Mouse (Mus musculus) forebrain, embryonic 12.5 days (tissue): ENCODE data around the gene Dnm3. TPM values are rescaled to one million over a fixed set of nuclear protein-coding genes. Genes with fewer than 3 reads are reported as not detected.

Experiments
- ATAC-seq: fragments of 200-750 bp; cut with Nextera tagmentation; 2 replicates; pipeline ENCODE4 v1.8.0; 2017; ENCODE audit warnings: moderate TSS enrichment; ENCODE audit not compliant: low FRiP score
- H3K27ac ChIP-seq: fragments of 300-500 bp; sonication (generic); 2 replicates; pipeline ENCODE4 v1.5.1; 2016; ENCODE audit warnings: mild to moderate bottlenecking
- H3K27me3 ChIP-seq: fragments of 300-500 bp; sonication (generic); 2 replicates; pipeline ENCODE4 v1.6.1; 2016; ENCODE audit warnings: mild to moderate bottlenecking
- H3K36me3 ChIP-seq: fragments of 300-500 bp; sonication (generic); replicated peaks from 2 replicates; pipeline ENCODE4 v1.6.1; 2016; ENCODE audit warnings: mild to moderate bottlenecking
- H3K4me1 ChIP-seq: fragments of 300-500 bp; sonication (generic); 2 replicates; pipeline ENCODE4 v1.6.1; 2016
- H3K4me2 ChIP-seq: fragments of 300-500 bp; sonication (generic); 2 replicates; pipeline ENCODE4 v1.6.1; 2016; ENCODE audit warnings: mild to moderate bottlenecking, moderate library complexity
- H3K4me3 ChIP-seq: fragments of 300-500 bp; sonication (generic); replicated peaks from 2 replicates; pipeline ENCODE4 v1.5.1; 2016; ENCODE audit warnings: mild to moderate bottlenecking
- H3K9ac ChIP-seq: fragments of 300-500 bp; sonication (generic); 2 replicates; pipeline ENCODE4 v1.6.1; 2016; ENCODE audit warnings: mild to moderate bottlenecking
- H3K9me3 ChIP-seq: fragments of 300-500 bp; sonication (generic); 2 replicates; pipeline ENCODE4 v1.6.1; 2016
- WGBS: fragments of 180-500 bp; shearing (Covaris S2); methylation state at CpG from one replicate; pipeline ENCODE4 v1.1.7; 2016; 5-methylcytosine and 5-hydroxymethylcytosine counted together
- polyA plus RNA-seq: library from polyadenylated mRNA; unstranded; fragments of >200 nt; fragmentation: Nextera tagmentation; extraction: Ambion mirVana; gene quantifications from 2 replicates; pipeline ENCODE4 v1.2.1, GENCODE M21; 2016

Dnm3 gene
- polyA plus RNA-seq, 1 experiment from 2014 or later: 12.1 TPM

DNA sequence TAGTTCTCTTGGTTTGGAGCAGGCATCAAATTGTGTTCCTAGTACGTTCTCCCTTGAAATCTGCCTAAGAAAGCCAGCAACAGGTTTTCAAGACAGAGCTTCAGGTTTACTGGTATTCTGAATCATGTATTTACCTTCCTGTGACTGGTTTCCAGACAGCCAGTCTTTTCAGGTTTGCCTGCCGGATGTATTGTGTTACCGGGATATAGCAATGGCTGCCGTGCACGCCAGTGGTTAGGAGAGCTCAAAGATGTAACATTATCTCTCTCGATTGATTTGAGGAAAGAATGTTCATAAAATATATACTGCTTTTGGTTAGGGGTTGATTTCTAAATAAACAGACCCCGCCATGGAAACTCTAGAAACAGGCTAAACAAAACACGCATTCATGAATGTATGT lies 264.8 kb downstream of the Dnm3 start:
- 0 out of 2 replicates have a peak, but pooled peaks cover 7% of the 10 kb centered on the region for H3K27me3 ChIP-seq
- H3K4me2 ChIP-seq: no peak overlapping the region
- H3K9me3 ChIP-seq: no peaks in the 10 kb centered on the region
- no peak for ATAC-seq
- H3K36me3 ChIP-seq: no peaks in the 10 kb centered on the region
- H3K9ac ChIP-seq: no peak overlapping the region
- H3K4me1 ChIP-seq: peaks cover 20% of the 10 kb centered on the region
- H3K27ac ChIP-seq: no peak overlapping the region
- WGBS: 78% methylated on average over 8 of the region's 8 CpGs
- H3K4me3 ChIP-seq: no peak overlapping the region

DNA sequence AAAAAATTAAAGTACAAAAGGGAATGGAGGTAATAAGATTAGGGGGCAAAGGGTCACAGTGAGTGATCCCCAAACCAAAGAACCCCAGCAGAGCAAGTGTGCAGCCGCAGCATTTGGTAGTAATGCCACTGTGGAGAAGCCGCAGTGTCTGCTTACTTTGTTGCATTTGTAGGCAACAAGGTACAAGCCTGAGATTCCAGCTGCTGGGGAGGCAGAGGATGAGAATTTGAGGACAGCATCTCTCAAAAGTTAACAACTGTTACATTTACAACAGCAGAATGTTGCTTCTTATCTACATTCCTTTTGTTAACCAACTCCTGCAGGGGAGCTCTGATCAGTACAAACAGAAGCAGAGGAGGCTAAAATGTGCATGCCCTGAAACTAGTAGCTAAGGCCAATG lies 267.3 kb downstream of the Dnm3 start:
- no peak for ATAC-seq
- 15% methylated on average over 2 of the region's 2 CpGs for WGBS
- Histone ChIP-seq H3K4me2 (no peak overlapping the region), H3K27ac (no peak overlapping the region), H3K4me3 (no peak overlapping the region), H3K36me3 (no peaks in the 10 kb centered on the region), H3K27me3 (0 out of 2 replicates have a peak, but pooled peaks cover 4% of the 10 kb centered on the region), H3K9me3 (no peaks in the 10 kb centered on the region), H3K4me1 (peaks cover 17% of the 10 kb centered on the region), H3K9ac (no peak overlapping the region)

DNA sequence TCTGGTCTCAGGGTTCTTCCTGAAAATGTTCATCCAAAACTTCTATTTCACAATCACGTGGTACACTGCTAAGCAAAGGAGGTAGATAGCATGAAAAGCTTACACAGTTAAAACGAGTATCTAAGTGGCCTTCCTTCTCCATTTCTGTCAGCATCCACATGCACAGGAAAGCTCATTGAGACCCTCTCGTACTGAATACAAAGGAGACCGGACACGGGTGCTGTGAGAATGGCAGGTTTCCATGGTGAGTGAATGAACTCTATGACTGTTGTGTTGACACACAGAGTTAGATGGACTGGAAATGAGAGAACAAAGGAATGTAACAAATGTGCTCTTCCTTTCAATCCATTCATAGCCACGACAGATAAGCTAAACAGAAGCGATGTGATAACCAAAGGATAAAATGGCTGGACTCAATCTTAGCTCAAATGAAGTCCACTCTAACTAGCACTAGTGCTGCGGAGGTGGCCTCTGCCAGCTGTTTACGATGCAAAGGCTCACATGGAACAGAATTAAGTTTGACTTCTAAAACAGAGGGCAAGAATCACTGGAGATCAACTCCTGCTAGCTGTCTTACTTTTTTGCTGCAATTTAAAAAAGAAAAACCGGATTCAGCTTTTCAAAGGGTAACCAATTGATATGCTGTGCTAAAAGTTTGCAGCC lies 268.2 kb downstream of the Dnm3 start:
- no peak overlapping the region for H3K9ac ChIP-seq
- H3K9me3 ChIP-seq: no peaks in the 10 kb centered on the region
- H3K4me3 ChIP-seq: no peak overlapping the region
- 14% methylated on average over 10 of the region's 10 CpGs for WGBS
- H3K36me3 ChIP-seq: no peaks in the 10 kb centered on the region
- no peak overlapping the region for H3K27ac ChIP-seq
- peak; percentile 69 for ATAC-seq
- H3K4me2 ChIP-seq: peak overlapping the region; percentile 19
- H3K4me1 ChIP-seq: peaks cover 17% of the 10 kb centered on the region
- 0 out of 2 replicates have a peak, but pooled peaks cover 4% of the 10 kb centered on the region for H3K27me3 ChIP-seq

DNA sequence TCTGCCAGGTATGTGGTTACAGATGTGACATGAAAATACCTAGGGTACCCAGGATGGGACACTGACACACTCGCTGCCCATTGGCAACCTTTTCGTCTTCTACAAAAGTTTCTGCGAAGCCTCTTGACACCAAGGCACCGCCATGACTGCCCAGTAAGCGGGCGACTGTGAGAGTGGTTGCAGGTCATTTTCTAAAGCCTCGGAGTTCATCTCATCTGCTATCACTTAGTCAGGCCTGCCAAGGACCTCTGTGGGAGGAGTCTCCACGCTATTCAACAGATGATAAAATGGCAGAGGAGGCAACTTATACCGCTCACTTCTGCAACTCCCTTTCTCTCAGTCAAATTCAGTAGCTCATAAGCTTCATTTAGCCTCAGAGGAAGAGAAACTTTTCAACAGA lies 268.8 kb downstream of the Dnm3 start:
- Histone ChIP-seq H3K27ac (no peak overlapping the region), H3K4me2 (no peak overlapping the region), H3K4me3 (no peak overlapping the region), H3K36me3 (no peaks in the 10 kb centered on the region), H3K4me1 (peaks cover 17% of the 10 kb centered on the region), H3K9ac (no peak overlapping the region), H3K9me3 (no peaks in the 10 kb centered on the region), H3K27me3 (0 out of 2 replicates have a peak, but pooled peaks cover 4% of the 10 kb centered on the region)
- no peak for ATAC-seq
- WGBS: 75% methylated on average over 9 of the region's 9 CpGs

DNA sequence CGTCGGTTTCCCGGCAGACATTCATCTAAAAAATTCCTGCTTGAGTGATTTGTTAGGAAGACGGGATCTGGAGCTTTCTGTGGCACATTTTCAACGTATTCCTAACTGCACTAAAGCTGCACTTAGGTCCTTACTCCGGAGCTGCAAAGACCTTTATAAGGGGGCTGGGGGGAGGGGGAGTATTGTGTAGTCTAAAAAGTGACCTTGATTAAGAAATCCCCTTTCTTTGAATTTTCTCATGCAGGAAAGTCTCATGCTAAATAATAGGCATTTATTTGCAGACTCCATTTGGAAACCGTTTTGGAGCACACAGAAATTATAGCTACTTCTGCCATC lies 270.2 kb downstream of the Dnm3 start:
- Histone ChIP-seq H3K9me3 (no peaks in the 10 kb centered on the region), H3K4me2 (no peak overlapping the region), H3K4me1 (peaks cover 22% of the 10 kb centered on the region), H3K27me3 (0 out of 2 replicates have a peak, but pooled peaks cover 4% of the 10 kb centered on the region), H3K9ac (no peak overlapping the region), H3K36me3 (no peaks in the 10 kb centered on the region), H3K27ac (no peak overlapping the region), H3K4me3 (no peak overlapping the region)
- ATAC-seq: no peak
- WGBS: 31% methylated on average over 7 of the region's 7 CpGs

- Histone ChIP-seq H3K9me3 (no peaks in the 10 kb centered on the region), H3K4me3 (no peak overlapping the region), H3K4me2 (no peak overlapping the region), H3K27ac (no peak overlapping the region), H3K9ac (no peak overlapping the region), H3K36me3 (no peaks in the 10 kb centered on the region), H3K4me1 (peaks cover 24% of the 10 kb centered on the region), H3K27me3 (no peaks in the 10 kb centered on the region)
- WGBS: 67% methylated on average over 12 of the region's 12 CpGs
- ATAC-seq: no peak
These were observed 270.7 kb downstream of the Dnm3 start for GRCm38 (mm10) chr1:162206998-162207707.

- H3K4me1 ChIP-seq: peaks cover 7% of the 10 kb centered on the region; the same call in 1 of the 2 replicates
- WGBS: 66% methylated on average over 12 of the region's 12 CpGs
- H3K4me3 ChIP-seq: no peak overlapping the region
- H3K36me3 ChIP-seq: no peaks in the 10 kb centered on the region
- ATAC-seq: no peak
- H3K27me3 ChIP-seq: no peaks in the 10 kb centered on the region
- H3K9ac ChIP-seq: no peak overlapping the region
- H3K4me2 ChIP-seq: no peak overlapping the region
- no peaks in the 10 kb centered on the region for H3K9me3 ChIP-seq
- H3K27ac ChIP-seq: no peak overlapping the region
These were observed 275.1 kb downstream of the Dnm3 start for GRCm38 (mm10) chr1:162202465-162203348.

DNA sequence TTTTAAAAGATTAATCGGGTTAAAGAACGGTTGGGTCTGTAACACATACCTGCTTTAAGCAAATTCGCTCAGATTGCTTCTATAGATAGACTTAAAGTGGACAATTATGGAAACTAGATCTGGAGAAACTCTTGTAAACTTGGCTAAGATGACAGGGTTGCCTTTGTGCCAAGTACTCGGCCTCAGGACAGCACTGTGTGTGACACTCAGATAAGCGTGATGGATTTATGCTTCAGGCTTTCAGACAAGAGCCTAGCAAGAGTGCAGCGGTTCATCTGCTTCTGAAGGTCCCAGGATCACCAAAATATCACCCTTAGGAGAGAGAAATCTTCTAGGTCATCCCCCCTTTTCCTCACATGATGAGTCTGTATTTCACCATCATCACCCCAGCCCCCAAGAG lies 277.4 kb downstream of the Dnm3 start:
- H3K9me3 ChIP-seq: no peaks in the 10 kb centered on the region
- H3K4me3 ChIP-seq: no peak overlapping the region
- ATAC-seq: no peak
- H3K9ac ChIP-seq: no peak overlapping the region
- WGBS: 91% methylated on average over 6 of the region's 6 CpGs
- H3K4me2 ChIP-seq: no peak overlapping the region
- H3K27ac ChIP-seq: no peak overlapping the region
- no peaks in the 10 kb centered on the region for H3K36me3 ChIP-seq
- peaks cover 18% of the 10 kb centered on the region for H3K4me1 ChIP-seq
- no peaks in the 10 kb centered on the region for H3K27me3 ChIP-seq

DNA sequence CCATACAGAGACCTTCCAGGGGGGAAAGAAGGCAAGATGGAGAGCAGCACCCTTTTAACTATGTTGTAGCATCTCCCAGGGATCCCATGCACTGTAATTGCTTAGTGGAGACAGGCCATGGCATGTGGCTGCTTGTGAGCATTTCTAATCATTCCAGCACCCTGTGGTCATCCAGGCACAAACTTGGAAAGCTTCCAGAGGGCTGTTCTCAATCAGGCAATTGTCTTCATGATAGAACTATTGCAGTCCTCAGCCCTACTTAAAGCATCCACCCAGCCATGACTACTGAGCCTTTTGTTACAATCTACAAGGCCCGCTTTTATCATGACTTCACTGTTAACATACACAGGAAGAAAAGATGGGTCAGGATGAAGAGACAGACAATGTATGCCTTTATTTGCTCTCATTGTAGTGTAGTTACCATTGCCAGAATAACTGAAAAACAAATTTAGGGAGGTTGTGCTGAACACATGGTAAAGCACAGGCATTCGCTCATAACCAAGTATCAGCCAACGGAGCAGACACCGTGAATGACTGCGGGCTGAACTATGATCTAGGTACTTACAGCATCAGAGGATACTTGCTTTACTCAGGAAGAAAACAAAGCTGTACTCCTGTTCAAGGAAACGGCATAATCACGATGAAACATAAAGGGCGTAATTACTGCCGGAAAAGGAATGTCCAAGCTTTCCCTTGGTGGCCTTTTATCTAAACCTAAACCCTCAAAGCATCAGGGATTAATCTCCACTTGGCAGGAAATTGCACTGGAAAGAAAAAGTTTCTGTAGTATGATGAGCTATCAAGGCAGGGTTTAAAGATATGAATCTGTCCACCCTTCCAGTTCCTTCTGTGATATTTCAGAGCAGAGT lies 280.8 kb downstream of the Dnm3 start:
- WGBS: 61% methylated on average over 9 of the region's 9 CpGs
- no peak overlapping the region for H3K4me2 ChIP-seq
- H3K9ac ChIP-seq: no peak overlapping the region
- peak overlapping the region; percentile 50; the same call in 1 of the 2 replicates for H3K27ac ChIP-seq
- peak; percentile 64 for ATAC-seq
- no peak overlapping the region for H3K4me3 ChIP-seq
- H3K36me3 ChIP-seq: no peaks in the 10 kb centered on the region
- H3K4me1 ChIP-seq: peaks cover 11% of the 10 kb centered on the region
- no peaks in the 10 kb centered on the region for H3K9me3 ChIP-seq
- H3K27me3 ChIP-seq: 0 out of 2 replicates have a peak, but pooled peaks cover 3% of the 10 kb centered on the region

DNA sequence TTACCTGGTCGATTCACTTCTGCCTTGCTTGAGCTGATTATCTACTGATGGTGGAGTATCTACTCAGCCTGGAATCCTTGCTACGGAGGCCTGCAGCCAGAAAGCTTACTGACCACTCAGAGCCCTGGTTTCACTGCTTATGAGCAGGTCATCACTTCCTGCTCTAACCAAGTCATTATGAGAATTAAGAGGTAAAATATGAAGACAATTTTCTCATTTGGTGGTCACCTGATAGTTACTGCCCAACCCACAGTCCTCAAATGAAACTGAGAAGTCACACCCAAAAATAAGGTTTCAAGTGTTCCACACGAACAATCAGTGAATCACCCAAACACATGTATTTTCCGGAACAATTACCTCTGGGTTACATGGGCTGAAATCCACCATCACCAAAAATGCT lies 289.1 kb downstream of the Dnm3 start:
- no peak for ATAC-seq
- Histone ChIP-seq H3K9me3 (no peaks in the 10 kb centered on the region), H3K4me2 (no peak overlapping the region), H3K27ac (no peak overlapping the region), H3K9ac (no peak overlapping the region), H3K4me3 (no peak overlapping the region), H3K27me3 (no peaks in the 10 kb centered on the region), H3K36me3 (no peaks in the 10 kb centered on the region), H3K4me1 (peaks cover 19% of the 10 kb centered on the region)
- WGBS: 89% methylated on average over 4 of the region's 4 CpGs

DNA sequence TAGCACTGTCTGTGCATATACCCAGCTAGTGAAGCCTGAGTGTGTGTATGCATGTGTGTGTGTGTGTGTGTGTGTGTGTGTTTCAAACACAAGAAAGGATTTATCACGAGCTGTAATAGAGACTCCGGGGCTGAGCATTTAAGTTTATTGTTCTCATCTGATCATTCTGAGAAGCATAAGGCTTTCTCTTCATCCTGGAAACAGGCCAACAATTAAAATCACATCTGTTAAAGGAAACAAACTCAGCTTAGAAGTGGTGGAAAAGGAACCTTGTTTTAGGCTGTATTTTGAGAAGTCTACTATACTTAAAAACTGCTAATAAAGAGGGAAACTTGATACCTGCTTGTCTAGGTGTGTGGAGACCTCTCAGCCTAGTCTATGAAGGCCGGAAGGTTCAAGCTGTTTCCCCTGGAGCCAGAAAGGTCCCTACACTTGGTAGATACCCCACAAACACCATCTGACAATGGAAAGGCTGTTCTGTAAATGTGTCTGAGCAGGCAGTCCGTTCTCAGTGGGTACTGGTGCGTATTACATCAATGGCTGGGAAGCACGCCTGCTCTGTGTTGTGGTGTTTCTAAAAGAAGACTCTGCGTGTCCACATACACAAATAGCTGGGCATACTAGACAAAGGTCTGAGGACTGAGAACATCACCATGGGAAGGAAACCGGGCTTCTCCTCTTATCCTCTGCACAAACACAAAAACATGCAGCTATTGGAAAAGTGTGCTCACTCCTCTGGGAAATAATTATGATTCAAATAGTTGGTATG lies 290.3 kb downstream of the Dnm3 start:
- no peak overlapping the region for H3K9ac ChIP-seq
- no peaks in the 10 kb centered on the region for H3K27me3 ChIP-seq
- no peak overlapping the region for H3K4me2 ChIP-seq
- H3K9me3 ChIP-seq: no peaks in the 10 kb centered on the region
- H3K4me3 ChIP-seq: no peak overlapping the region
- ATAC-seq: no peak
- no peaks in the 10 kb centered on the region for H3K36me3 ChIP-seq
- peaks cover 22% of the 10 kb centered on the region for H3K4me1 ChIP-seq
- WGBS: 59% methylated on average over 8 of the region's 8 CpGs
- H3K27ac ChIP-seq: peak overlapping the region; percentile 61
